Mouse (Mus musculus): ENCODE data around the gene Adipor1.
"Not testable (repeated sequence)": the region's sequence is repeated elsewhere in the genome, so short reads cannot be mapped to it uniquely, and the experiment has no call there.

The Adipor1 gene

DNA sequence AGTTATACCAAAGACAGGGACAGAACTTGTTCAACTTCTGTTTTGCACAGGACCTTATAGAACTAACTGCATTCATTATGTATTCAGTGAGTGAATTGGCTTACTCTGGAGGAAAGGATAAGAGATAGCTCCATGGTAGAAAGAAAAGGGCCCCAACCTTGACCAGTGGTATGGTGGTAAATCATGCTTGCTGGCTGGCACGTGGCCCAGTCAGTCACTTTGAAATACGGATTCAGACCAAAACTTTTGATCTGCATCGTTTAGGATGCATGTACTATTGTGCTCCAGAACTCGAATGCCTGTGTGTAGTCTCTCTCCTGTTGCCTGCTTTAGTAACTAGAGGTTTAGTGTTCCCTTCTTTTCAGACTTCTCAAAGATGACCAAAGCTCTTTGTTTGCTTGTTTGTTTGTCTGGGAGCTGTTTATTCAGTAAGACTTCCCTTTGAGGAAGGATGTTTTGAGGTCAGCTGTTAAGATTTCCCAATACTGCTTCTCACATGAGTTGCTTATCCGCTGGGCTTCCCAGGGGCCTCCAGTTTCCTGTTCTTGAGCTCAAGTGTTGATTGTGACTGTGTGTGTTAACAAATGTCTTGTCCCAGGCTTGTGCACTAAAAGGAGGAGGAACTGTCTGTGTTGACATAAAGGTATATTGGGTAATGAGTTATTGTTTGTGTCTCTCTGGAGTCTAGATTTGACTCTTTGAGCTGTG, 4.7 kb downstream of the Adipor1 start:
- DNase-seq (ENCODE audit: low spot score) = peak; percentile 68

DNA sequence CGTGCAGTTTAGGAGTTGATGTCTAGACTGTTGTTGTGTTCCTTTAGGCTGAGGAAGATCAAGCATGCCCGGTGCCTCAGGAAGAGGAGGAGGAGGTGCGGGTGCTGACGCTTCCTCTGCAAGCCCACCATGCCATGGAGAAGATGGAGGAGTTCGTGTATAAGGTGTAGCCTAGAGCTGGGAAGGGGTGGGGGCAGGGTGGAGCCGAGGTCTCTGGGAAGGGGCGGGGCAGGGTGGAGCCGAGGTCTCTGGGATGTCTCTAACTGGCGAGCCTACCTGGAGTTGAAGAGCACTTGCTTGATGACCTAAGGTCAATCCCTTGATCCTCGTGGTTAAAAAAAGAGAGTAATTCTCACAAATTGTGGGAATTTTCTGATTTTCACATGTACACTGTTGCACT, 8.7 kb downstream of the Adipor1 start:
- DNase-seq (ENCODE audit: low spot score) = no peak

- DNase-seq (ENCODE audit: low spot score) = no peak
Observed at GRCm38 (mm10) chr1:134426289-134426688, 11.1 kb downstream of the Adipor1 start.

DNA sequence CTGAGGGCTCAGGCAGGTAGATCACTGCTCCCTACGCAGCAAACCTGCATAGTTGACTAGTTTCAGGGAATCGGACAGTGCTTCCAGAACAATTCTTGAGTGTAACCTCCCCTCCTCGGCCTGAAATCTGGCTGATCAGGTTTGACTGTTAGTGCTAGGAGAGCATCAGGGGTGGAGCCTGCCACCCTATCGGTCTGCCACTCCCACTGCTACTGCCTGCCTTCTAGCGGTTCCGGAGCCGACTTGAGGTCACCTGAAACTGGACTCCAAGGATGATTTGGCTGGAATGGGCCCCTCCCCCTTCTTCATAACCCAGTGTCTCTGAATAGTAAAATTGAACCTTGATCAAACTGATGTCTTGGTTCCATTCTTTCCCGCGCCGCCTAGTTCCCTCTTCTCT, 17.8 kb downstream of the Adipor1 start:
- no peak for DNase-seq (ENCODE audit: low spot score)

DNA sequence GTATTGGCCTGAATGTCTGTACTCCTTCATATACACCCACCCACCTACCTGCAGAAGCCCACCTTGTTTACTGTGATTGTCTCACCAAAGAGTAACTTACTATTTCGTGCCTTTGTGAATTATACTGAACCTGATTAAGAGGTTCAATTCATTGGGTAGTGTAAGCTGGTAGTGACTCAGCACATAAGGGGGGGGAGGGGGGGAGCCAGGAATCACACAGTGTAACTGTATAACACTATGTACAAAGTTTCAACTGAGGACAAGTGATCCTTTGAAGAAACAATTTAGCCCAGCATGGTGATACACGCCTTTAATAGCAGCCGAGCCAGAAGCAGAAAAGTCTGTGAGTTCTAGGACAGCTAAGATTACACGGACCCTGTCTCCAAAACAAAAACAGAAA, 18.3 kb downstream of the Adipor1 start:
- no peak for DNase-seq (ENCODE audit: low spot score)

GRCm38 (mm10) chr1:134435414-134435813, 20.2 kb downstream of the Adipor1 start:
- no peak for DNase-seq (ENCODE audit: low spot score)

- no peak for DNase-seq (ENCODE audit: low spot score)
Observed at GRCm38 (mm10) chr1:134440437-134440836, 25.3 kb downstream of the Adipor1 start.

GRCm38 (mm10) chr1:134441737-134442136, 26.6 kb downstream of the Adipor1 start:
- DNase-seq (ENCODE audit: low spot score) = not testable (repeated sequence)

DNA sequence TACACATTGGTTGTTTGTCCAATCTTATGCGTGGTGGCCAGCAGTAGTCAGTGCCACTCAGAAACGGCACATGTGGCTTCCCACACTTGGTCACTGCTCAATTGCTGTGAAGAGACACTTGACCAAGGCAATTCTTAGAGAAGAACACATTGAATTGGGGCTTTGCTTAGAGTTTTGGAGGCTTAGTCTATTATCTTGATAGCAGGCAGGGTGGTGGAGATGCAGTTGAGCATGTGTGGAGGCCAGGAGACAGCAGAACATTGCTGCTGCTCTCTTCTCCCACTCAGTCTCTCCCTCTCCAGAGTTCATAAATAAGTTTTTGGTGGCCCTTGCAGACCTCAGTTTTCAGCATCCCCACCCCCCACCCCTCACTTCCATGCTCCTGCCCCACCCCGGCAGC, 27.2 kb downstream of the Adipor1 start:
- no peak for DNase-seq (ENCODE audit: low spot score)

DNA sequence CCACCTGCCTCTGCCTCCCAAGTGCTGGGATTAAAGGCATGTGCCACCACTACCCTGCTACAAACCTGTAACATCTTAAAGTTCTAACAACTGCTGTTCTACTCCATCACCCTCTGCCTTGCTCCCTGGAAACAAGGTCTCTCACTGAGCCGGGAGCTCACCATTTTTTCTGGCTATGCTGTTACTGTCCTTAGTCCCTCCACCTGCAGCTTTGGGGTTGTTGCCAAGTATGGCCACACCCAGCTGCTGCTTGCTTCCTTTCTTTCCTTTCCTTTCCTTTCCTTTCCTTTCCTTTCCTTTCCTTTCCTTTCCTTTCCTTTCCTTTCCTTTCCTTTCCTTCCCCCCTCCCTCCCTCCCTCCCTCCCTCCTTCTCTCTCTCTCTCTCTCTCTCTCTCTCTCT, 28.1 kb downstream of the Adipor1 start:
- DNase-seq (ENCODE audit: low spot score) = not testable (repeated sequence)

DNA sequence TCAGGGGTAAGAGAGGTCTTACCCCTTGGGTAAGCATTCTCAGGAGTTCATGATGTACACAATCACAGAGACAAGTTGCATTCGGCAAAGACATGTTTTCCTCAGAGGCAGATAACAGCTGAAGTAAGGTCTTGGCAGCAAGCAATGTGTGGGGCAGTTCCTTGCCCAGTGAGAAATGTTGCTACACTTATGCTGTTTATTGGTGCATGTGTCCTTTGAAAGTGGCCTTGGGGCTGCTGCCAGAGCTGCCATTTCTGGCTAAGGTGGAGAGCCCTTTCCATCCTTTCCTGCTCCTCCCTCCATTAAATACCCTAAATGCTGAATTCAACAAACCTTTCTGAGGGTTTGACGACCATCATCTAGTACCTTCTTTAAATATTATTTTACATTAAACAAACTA, 30.2 kb downstream of the Adipor1 start:
- DNase-seq (ENCODE audit: low spot score) = peak; percentile 33

DNA sequence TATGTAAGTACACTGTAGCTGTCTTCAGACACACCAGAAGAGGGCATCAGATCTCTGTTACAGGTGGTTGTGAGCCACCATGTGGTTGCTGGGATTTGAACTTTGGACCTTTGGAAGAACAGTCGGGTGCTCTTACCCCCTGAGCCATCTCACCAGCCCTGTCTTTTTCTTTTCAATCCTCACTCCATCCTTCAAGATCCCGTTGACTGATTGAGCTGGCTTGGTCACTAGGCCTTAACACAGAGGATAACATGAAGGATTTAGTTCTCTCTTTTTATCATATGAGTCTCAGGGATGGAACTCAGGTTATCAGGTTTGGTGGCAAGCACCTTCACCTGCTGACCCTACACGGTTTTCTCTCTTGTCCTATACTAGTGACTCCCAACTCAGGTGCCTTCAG, 33.4 kb downstream of the Adipor1 start:
- DNase-seq (ENCODE audit: low spot score) = not testable (repeated sequence)

- peak; percentile 80 for DNase-seq (ENCODE audit: low spot score)
Observed at GRCm38 (mm10) chr1:134450201-134450600, 35.0 kb downstream of the Adipor1 start.

GRCm38 (mm10) chr1:134450986-134451385, 35.8 kb downstream of the Adipor1 start:
- peak; percentile 64 for DNase-seq (ENCODE audit: low spot score)

GRCm38 (mm10) chr1:134454904-134455824, 40.0 kb downstream of the Adipor1 start, which contains the start of gene Klhl12:
Klhl12 (plus strand) TSS chr1:134455531.
- peak; percentile 78 for DNase-seq (ENCODE audit: low spot score)

DNA sequence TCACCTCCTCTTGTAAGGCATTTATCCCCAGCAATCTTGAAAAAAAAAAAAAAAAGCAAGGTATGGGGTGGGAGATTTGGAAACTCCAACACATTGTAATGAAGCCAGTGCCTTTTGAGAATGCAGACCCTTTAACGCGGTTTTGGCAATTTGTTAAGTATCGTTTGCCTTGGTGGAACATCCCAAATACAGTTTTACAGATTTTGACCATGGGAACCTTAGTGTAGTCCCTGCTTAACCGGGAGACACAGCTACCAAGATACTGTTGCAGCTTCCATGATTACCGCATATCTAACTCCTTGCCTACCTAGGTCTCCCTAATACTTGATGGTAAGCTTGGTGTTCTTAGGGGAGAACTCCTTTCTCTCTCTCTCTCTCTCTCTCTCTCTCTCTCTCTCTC, 40.9 kb downstream of the Adipor1 start:
- no peak for DNase-seq (ENCODE audit: low spot score)

DNA sequence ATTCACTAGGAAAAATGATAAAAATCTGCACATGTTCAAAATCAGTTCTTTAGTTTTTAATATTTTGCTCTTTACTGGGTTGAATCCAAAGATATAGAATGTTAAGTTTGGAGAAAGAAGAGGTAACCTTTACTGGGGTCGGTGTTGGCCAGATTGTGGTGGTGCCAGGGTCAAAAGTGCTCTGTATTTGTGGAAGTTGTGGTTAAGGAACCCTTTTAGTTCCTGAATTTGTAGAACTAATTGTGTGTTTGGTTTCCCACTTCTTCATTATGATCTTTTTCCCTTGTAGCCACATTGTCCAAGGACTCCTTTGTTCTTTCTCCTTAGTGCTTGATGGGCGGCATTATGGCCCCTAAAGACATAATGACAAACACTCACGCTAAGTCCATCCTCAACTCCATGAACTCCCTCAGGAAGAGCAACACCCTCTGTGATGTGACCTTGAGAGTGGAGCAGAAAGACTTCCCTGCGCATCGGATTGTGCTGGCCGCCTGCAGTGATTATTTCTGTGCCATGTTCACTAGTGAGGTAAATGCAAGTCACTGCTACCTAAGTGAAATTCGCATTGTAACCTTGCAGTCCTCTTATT, 43.1 kb downstream of the Adipor1 start:
- DNase-seq (ENCODE audit: low spot score) = no peak

- DNase-seq (ENCODE audit: low spot score) = no peak
Observed at GRCm38 (mm10) chr1:134460294-134461284, 45.4 kb downstream of the Adipor1 start.

Data from adipocyte (in vitro differentiated cells).